Mouse (Mus musculus): ENCODE results near the gene Mkrn1.
"Not testable (repeated sequence)": the region's sequence is repeated elsewhere in the genome, so short reads cannot be mapped to it uniquely, and the experiment has no call there.

Gene Mkrn1

GRCm38 (mm10) chr6:39379749-39380148, 40.5 kb downstream of the Mkrn1 start:
- no peak for DNase-seq (ENCODE audit: low spot score in 2 of 2)

GRCm38 (mm10) chr6:39379224-39379623, 41.0 kb downstream of the Mkrn1 start:
- no peak for DNase-seq (ENCODE audit: low spot score in 2 of 2)

DNA sequence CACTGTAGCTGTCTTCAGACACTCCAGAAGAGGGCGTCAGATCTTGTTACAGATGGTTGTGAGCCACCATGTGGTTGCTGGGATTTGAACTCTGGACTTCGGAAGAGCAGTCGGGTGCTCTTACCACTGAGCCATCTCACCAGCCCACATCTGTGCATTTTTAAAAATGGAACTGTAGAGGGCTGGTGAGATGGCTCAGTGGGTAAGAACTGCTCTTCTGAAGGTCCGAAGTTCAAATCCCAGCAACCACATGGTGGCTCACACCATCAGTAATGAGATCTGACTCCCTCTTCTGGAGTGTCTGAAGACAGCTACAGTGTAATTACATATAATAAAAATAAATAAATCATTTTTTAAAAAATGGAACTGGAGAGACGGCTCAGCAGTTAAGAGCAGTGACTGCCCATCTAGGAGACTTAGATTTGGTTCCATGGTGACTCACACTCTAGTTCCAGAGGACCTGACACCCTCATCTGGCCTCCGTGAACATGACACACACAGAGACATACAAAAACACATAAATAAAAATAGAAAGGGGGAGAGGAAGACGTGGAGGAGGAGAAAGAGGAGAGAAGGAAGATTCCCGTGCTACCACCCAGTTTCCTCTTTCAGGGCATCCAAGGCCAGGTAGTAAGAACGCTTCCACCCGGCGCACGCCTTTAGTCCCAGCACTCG, 42.0 kb downstream of the Mkrn1 start:
- DNase-seq (ENCODE audit: low spot score in 2 of 2), result not testable (repeated sequence)

DNA sequence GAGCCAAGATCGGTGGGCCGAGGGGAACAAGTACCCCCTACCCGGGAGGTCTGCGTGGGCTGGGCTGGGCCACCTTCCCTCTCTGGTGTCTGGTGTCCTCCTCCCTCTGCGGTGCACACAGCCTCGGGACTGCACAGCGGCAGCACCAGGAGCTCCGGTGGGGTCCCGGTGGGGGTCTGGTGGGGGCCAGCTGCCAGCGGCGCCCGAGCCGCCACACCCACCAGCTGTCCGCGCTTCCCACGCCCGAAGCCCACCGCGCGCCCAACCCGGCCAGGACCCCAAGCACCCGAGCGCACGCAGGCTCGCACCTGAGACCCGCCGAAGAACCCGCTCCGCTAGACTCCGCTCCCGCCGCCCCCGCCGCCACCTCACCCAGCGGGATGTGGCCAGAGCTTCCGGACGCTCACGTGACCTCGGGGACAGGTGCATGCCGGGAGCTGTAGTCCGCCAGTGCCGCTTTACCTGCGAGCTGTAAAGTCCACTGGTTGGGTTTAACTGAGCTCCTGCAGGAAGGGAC, 42.9 kb downstream of the Mkrn1 start, which contains the start of gene Slc37a3:
TSS of gene Slc37a3 (minus strand) at position 365 of the 517 bp plus-strand sequence.
- DNase-seq (ENCODE audit: low spot score in 2 of 2), result peak; percentile 63 to 78

DNA sequence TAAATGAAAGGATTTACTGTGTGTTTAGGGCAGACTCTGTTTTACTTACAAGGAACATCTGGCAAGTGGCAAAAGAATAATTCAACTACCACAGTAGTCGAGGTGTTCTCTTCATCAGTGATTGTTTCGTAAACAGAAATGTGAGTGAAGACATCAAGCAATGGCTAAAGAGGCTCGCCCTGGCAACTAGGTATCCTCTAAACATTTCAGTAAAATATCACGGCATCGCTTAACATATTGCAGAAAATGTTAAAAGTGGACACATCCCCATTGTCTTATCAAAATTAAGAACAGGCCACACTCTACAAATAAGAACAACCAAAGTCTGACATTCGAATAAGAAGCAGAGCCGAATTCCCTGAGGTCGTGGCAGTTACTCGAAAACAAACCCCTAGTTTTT, 43.5 kb downstream of the Mkrn1 start:
- DNase-seq (ENCODE audit: low spot score in 2 of 2), result no peak

DNA sequence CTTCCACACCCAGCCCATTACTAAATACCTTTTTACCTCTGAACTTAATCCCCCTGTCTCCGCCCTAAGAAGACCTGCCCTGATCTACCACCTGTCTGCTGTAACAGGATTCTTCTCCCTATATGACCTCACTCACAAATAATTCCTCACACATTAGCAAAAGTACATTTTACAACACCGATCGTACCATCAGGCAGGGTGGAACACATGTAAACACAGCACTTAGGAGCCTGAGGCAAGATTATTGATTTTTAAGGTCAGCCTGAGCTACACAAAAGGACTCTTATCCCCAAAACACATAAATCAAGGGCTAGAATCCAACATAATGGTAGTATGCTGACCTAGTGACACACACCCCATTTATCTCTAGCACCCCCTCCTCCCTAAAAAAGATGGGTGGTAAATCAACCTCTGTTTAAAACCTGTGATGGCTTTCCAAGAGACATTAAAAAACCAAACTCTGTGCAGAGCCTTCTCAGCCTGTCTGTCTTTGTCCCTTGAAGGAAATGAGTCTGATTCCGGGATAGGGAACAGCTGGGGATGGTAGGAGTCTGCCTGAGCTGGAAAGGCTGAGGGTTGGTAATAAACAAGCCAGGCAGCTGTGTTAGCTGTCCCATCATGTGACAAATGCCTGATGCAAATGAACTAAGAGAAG, 46.8 kb downstream of the Mkrn1 start:
- DNase-seq (ENCODE audit: low spot score in 2 of 2), result no peak

DNA sequence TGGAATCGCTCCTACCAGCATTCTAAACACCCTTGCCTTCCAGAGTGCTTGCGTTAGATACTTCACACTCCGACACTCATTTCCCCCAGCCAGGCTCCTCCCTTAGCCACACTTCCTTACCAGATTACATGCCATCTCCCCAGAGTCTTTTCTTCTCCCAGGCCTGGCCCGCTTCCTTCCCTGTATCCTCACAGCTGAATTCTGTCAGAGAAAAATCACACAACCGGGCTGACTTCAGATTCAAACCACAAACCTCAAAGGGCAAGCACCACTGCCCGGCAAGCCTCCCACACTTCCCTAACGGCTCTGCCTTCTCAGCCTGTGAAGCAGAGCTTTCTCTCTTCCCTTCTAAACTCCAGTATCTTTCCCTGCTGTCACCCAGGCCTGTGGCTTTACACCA, 47.5 kb downstream of the Mkrn1 start:
- DNase-seq (ENCODE audit: low spot score in 2 of 2), result no peak

DNA sequence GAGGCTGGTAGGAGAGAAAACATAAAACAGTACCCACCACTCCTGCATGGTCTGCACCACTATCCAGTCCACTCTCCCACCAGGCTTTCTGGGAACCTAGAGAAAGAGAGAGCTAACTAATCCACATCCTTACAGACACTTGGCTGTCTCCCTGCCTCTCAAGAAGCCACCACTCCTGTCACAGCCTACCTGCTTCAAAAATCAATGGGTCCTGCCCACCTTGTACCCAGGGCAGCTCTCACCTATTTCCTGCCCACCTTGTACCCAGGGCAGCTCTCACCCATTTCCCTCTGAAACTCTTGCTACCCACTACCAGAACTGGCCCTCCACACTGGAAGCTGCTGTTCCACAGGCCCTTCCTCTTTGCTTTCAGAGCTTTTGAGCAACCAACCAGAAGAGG, 48.2 kb downstream of the Mkrn1 start:
- DNase-seq (ENCODE audit: low spot score in 2 of 2), result no peak

- DNase-seq (ENCODE audit: low spot score in 2 of 2), result no peak
These were observed 50.6 kb downstream of the Mkrn1 start for GRCm38 (mm10) chr6:39369631-39370030.

DNA sequence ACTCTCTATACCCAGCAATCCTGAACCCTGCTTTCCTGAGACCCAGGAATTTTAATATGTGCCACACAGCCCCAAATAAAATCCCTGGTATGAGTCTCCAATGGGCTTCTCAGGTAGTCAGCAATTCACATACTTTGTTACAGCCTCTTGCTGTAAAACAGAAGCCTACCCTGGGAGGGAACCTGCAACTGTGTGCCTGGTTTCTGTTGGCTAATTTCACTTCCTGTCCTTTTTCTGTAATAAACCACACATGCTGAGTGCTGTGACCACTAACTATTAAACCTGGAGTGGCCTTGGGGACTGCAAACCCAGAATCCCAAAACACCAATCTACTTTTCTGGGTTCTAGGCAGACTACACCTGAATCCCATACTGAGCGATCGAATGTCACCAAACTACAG, 57.6 kb downstream of the Mkrn1 start:
- no peak for DNase-seq (ENCODE audit: low spot score in 2 of 2)

DNA sequence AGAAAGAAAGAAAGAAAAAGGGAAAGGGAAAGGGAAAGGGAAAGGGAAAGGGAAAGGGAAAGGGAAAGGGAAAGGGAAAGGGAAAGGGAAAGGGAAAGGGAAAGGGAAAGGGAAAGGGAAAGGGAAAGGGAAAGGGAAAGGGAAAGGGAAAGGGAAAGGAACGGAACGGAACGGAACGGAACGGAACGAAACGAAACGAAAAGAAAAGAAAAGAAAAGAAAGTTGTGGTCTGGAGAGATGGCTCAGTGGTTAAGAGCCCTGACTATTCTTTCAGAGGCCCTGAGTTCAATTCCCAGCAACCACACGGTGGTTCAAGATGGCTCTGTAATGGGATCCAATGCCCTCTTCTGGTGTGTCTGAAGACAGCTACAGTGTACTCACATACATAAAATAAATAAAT, 61.1 kb downstream of the Mkrn1 start:
- not testable (repeated sequence) for DNase-seq (ENCODE audit: low spot score in 2 of 2)

- DNase-seq (ENCODE audit: low spot score in 2 of 2), result no peak
These were observed 71.3 kb downstream of the Mkrn1 start for GRCm38 (mm10) chr6:39348946-39349345.

GRCm38 (mm10) chr6:39347880-39348814, 72.1 kb downstream of the Mkrn1 start:
- no peak for DNase-seq (ENCODE audit: low spot score in 2 of 2)
